Mouse (Mus musculus) induced T-regulatory cell, adult 2 months (primary cell): ENCODE measurements around the gene Tgif2lx1.
"Not testable (repeated sequence)": the region's sequence is repeated elsewhere in the genome, so short reads cannot be mapped to it uniquely, and the experiment has no call there.

Experiments used
- DNase-seq: peaks from one replicate; pipeline ENCODE4 v3.0.0-alpha.2; 2012; ENCODE audit warnings: low read depth

Tgif2lx1 gene

GRCm38 (mm10) chrX:118480637-118481036 lies at the start of gene Tgif2lx1:
Gene Tgif2lx1 (minus strand): TSS chrX:118480737.
- DNase-seq = not testable (repeated sequence)
